Mouse (Mus musculus): Measurements from ENCODE around the gene Cenpm. TPM values are rescaled to one million over a fixed set of nuclear protein-coding genes. Genes with fewer than 3 reads are reported as not detected.
"Not testable (repeated sequence)": the region's sequence is repeated elsewhere in the genome, so short reads cannot be mapped to it uniquely, and the experiment has no call there.

Gene Cenpm
- polyA plus RNA-seq, 1 experiment from 2014 or later, result 32.8 TPM

DNA sequence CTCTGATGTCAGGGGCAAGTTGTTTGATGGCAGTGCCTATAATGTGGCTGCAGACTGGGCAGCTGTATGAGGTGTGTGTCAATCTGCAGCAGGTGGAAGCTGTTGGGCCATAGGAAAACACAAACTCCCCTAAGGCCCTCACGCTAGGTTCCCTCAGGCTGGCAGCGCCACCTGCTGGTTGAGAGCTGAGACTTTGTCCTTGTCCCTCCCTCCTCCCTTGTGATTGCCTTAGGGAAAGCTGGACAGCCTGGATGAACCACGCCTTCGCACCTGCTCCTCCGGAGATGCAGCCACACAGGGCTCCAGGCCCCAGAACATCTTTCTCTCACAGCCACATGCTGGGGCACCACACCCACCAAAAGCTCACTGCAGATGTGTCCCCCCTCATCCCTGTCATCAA lies 26.7 kb upstream of the Cenpm start:
- Histone ChIP-seq H3K27me3 (peaks cover 51% of the 10 kb centered on the region), H3K4me2 (no peak overlapping the region), H3K9me3 (replicated peaks) (no peaks in the 10 kb centered on the region), H3K4me1 (replicated peaks) (peaks cover 18% of the 10 kb centered on the region), H3K9ac (no peak overlapping the region), H3K27ac (replicated peaks) (no peak overlapping the region), H3K4me3 (replicated peaks) (no peak overlapping the region), H3K36me3 (replicated peaks) (no peaks in the 10 kb centered on the region)
- 2% methylated on average over 5 of the region's 5 CpGs for WGBS (ENCODE audit: insufficient replicate concordance)
- no peak for ATAC-seq (ENCODE audit: insufficient read depth)

GRCm38 (mm10) chr15:82268783-82269182 lies 24.2 kb upstream of the Cenpm start:
- Histone ChIP-seq H3K9ac (no peak overlapping the region), H3K9me3 (replicated peaks) (no peaks in the 10 kb centered on the region), H3K4me1 (replicated peaks) (peaks cover 8% of the 10 kb centered on the region; the same call in 1 of the 2 replicates), H3K27ac (replicated peaks) (no peak overlapping the region), H3K27me3 (peaks cover 37% of the 10 kb centered on the region), H3K36me3 (replicated peaks) (no peaks in the 10 kb centered on the region), H3K4me3 (replicated peaks) (no peak overlapping the region), H3K4me2 (no peak overlapping the region)
- WGBS (ENCODE audit: insufficient replicate concordance), result 60% methylated on average over 9 of the region's 9 CpGs
- no peak for ATAC-seq (ENCODE audit: insufficient read depth)

- 38% methylated on average over 3 of the region's 3 CpGs for WGBS (ENCODE audit: insufficient replicate concordance)
- no peak overlapping the region for H3K4me3 ChIP-seq (replicated peaks)
- no peak overlapping the region for H3K27ac ChIP-seq (replicated peaks)
- peaks cover 8% of the 10 kb centered on the region; the same call in 1 of the 2 replicates for H3K4me1 ChIP-seq (replicated peaks)
- no peaks in the 10 kb centered on the region for H3K36me3 ChIP-seq (replicated peaks)
- no peak for ATAC-seq (ENCODE audit: insufficient read depth)
- H3K4me2 ChIP-seq, result no peak overlapping the region
- H3K9ac ChIP-seq, result no peak overlapping the region
- H3K9me3 ChIP-seq (replicated peaks), result no peaks in the 10 kb centered on the region
- H3K27me3 ChIP-seq, result peaks cover 31% of the 10 kb centered on the region
Measured at GRCm38 (mm10) chr15:82268185-82268584, 23.6 kb upstream of the Cenpm start.

DNA sequence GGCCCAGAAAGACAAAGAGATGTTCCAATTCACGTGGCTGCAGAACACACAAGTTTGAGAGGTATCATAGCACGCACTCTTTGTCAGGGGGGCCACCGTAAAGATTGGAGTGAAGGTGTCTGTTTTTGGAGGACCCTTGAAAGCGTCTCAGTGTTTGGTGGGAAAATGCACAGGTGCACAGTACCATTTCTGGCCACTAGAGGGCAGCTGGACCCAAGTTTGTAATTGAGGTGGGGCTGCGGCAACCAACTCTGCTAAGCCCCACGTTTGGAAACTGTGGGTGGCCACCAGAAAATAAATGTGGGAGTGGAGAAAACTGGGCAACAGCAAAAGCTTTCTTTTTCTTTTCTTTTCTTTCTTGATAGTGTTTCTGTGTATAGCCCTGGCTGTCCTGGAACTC lies 21.8 kb upstream of the Cenpm start:
- no peak for ATAC-seq (ENCODE audit: insufficient read depth)
- no peak overlapping the region for H3K4me3 ChIP-seq (replicated peaks)
- H3K4me1 ChIP-seq (replicated peaks), result peaks cover 8% of the 10 kb centered on the region; the same call in 1 of the 2 replicates
- H3K4me2 ChIP-seq, result no peak overlapping the region
- no peak overlapping the region for H3K27ac ChIP-seq (replicated peaks)
- peaks cover 20% of the 10 kb centered on the region for H3K27me3 ChIP-seq
- H3K36me3 ChIP-seq (replicated peaks), result no peaks in the 10 kb centered on the region
- no peaks in the 10 kb centered on the region for H3K9me3 ChIP-seq (replicated peaks)
- 10% methylated on average over 6 of the region's 6 CpGs for WGBS (ENCODE audit: insufficient replicate concordance)
- no peak overlapping the region for H3K9ac ChIP-seq

- H3K27ac ChIP-seq (replicated peaks), result no peak overlapping the region
- H3K9me3 ChIP-seq (replicated peaks), result no peaks in the 10 kb centered on the region
- 9% methylated on average over 16 of the region's 16 CpGs for WGBS (ENCODE audit: insufficient replicate concordance)
- no peaks in the 10 kb centered on the region for H3K4me1 ChIP-seq (replicated peaks)
- peaks cover 44% of the 10 kb centered on the region; the same call in 1 of the 2 replicates for H3K27me3 ChIP-seq
- no peaks in the 10 kb centered on the region for H3K36me3 ChIP-seq (replicated peaks)
- H3K4me2 ChIP-seq, result no peak overlapping the region
- no peak overlapping the region for H3K9ac ChIP-seq
- no peak overlapping the region for H3K4me3 ChIP-seq (replicated peaks)
- no peak for ATAC-seq (ENCODE audit: insufficient read depth)
Measured at GRCm38 (mm10) chr15:82259510-82259909, 15.0 kb upstream of the Cenpm start.

GRCm38 (mm10) chr15:82255944-82256383 lies 11.4 kb upstream of the Cenpm start:
- Histone ChIP-seq H3K9me3 (replicated peaks) (peaks cover 2% of the 10 kb centered on the region; the same call in 1 of the 2 replicates), H3K4me2 (no peak overlapping the region), H3K4me3 (replicated peaks) (no peak overlapping the region), H3K9ac (no peak overlapping the region), H3K27ac (replicated peaks) (no peak overlapping the region), H3K36me3 (replicated peaks) (no peaks in the 10 kb centered on the region), H3K4me1 (replicated peaks) (no peaks in the 10 kb centered on the region), H3K27me3 (peaks cover 38% of the 10 kb centered on the region; the same call in 1 of the 2 replicates)
- no peak for ATAC-seq (ENCODE audit: insufficient read depth)
- WGBS (ENCODE audit: insufficient replicate concordance), result 34% methylated on average over 10 of the region's 10 CpGs

DNA sequence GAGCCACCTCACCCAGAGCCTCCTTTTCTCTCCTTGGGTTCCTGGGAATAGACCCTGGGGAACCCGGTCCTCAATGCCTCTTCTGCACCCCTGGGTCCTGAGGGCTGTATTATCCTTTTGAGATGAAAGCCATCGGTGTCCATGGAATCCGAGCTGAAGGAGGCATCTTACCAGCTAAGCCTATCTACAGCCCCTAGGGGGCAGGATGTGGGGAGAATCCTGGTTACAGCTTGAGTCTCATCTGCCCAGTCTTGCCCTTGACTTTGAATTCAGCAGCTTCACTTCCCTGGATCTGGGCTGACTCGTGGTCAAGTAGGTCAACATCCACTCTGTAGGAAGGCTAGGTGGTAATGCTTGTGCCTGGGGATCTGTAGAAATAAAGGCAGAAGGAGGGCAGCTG lies 10.7 kb upstream of the Cenpm start:
- peaks cover 2% of the 10 kb centered on the region; the same call in 1 of the 2 replicates for H3K9me3 ChIP-seq (replicated peaks)
- no peak overlapping the region for H3K4me2 ChIP-seq
- no peak overlapping the region for H3K9ac ChIP-seq
- peaks cover 31% of the 10 kb centered on the region; the same call in 1 of the 2 replicates for H3K27me3 ChIP-seq
- H3K4me3 ChIP-seq (replicated peaks), result no peak overlapping the region
- H3K27ac ChIP-seq (replicated peaks), result no peak overlapping the region
- WGBS (ENCODE audit: insufficient replicate concordance), result 29% methylated on average over 4 of the region's 4 CpGs
- ATAC-seq (ENCODE audit: insufficient read depth), result no peak
- no peaks in the 10 kb centered on the region for H3K4me1 ChIP-seq (replicated peaks)
- H3K36me3 ChIP-seq (replicated peaks), result no peaks in the 10 kb centered on the region

- Histone ChIP-seq H3K27me3 (peaks cover 25% of the 10 kb centered on the region; the same call in 1 of the 2 replicates), H3K4me2 (no peak within 1 kb of the TSS), H3K36me3 (replicated peaks) (no peaks in the 10 kb centered on the region), H3K27ac (replicated peaks) (no peak within 1 kb of the TSS), H3K9me3 (replicated peaks) (peaks cover 2% of the 10 kb centered on the region; the same call in 1 of the 2 replicates), H3K9ac (no peak within 1 kb of the TSS), H3K4me3 (replicated peaks) (no peak within 1 kb of the TSS), H3K4me1 (replicated peaks) (no peaks in the 10 kb centered on the region)
- no peak for ATAC-seq (ENCODE audit: insufficient read depth)
- WGBS (ENCODE audit: insufficient replicate concordance), result 57% methylated on average over 6 of the region's 6 CpGs
Measured at GRCm38 (mm10) chr15:82252097-82252496, 7.5 kb upstream of the Cenpm start, which contains the start of gene 1500009C09Rik. 1500009C09Rik (plus strand) TSS chr15:82252397.

- no peak for ATAC-seq (ENCODE audit: insufficient read depth)
- peaks cover 21% of the 10 kb centered on the region; the same call in 1 of the 2 replicates for H3K27me3 ChIP-seq
- H3K4me1 ChIP-seq (replicated peaks), result no peaks in the 10 kb centered on the region
- no peak overlapping the region for H3K27ac ChIP-seq (replicated peaks)
- 76% methylated on average over 3 of the region's 3 CpGs for WGBS (ENCODE audit: insufficient replicate concordance)
- no peaks in the 10 kb centered on the region for H3K36me3 ChIP-seq (replicated peaks)
- peaks cover 2% of the 10 kb centered on the region; the same call in 1 of the 2 replicates for H3K9me3 ChIP-seq (replicated peaks)
- H3K4me2 ChIP-seq, result no peak overlapping the region
- H3K4me3 ChIP-seq (replicated peaks), result no peak overlapping the region
- no peak overlapping the region for H3K9ac ChIP-seq
Measured at GRCm38 (mm10) chr15:82251579-82251978, 7.0 kb upstream of the Cenpm start.

DNA sequence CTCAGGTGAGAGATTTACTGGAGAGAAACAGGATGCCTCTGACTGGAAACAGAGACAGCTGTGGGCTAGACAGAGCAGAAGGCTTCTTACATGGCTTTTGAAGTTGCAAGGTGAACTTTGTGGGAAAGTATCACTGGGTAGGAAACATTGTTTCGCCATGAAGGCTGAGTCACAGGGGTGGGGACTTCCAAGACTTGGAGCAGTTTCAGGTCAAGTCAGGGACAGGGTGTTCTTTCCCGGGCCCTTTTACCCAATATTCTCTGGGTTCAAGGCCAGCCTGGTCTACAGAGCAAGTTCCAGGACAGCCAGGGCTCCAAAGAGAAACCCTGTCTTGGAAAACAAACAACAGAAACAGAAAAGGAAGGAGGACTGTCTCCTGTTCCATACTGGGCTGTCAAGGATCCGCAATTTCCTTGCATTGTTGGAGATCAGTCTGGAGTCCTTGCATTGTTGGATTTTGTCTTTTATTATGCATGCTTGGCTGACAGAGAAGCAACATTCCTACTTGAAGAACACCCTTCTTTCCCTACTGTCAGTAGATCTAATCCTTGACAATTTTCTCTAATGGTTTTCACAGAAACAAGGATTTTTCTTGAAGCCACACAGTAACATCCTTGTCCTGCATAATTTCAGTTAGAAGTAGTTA lies 2.7 kb upstream of the Cenpm start:
- no peak for ATAC-seq (ENCODE audit: insufficient read depth)

GRCm38 (mm10) chr15:82244805-82245161 lies 235 bp upstream of the Cenpm start:
- Histone ChIP-seq H3K27ac (replicated peaks) (peak overlapping the region; percentile 89), H3K4me3 (replicated peaks) (peak overlapping the region; percentile 91), H3K4me1 (replicated peaks) (peaks cover 31% of the 10 kb centered on the region), H3K4me2 (peak overlapping the region; percentile 95), H3K9ac (peak overlapping the region; percentile 77)
- ATAC-seq (ENCODE audit: insufficient read depth); H3K36me3 ChIP-seq (replicated peaks); H3K9me3 ChIP-seq (replicated peaks); H3K27me3 ChIP-seq: not testable (repeated sequence)
- 22% methylated on average over 9 of the region's 9 CpGs for WGBS (ENCODE audit: insufficient replicate concordance)

More for the DNA sequence above, 2.7 kb upstream of the Cenpm start:
- no peak overlapping the region for H3K4me2 ChIP-seq
- H3K27ac ChIP-seq (replicated peaks), result no peak overlapping the region
- H3K27me3 ChIP-seq, result no peaks in the 10 kb centered on the region
- WGBS (ENCODE audit: insufficient replicate concordance), result 56% methylated on average over 3 of the region's 3 CpGs
- H3K9me3 ChIP-seq (replicated peaks), result peaks cover 2% of the 10 kb centered on the region; the same call in 1 of the 2 replicates
- H3K4me1 ChIP-seq (replicated peaks), result peaks cover 23% of the 10 kb centered on the region
- no peak overlapping the region for H3K9ac ChIP-seq
- H3K36me3 ChIP-seq (replicated peaks), result no peaks in the 10 kb centered on the region
- H3K4me3 ChIP-seq (replicated peaks), result no peak overlapping the region

Data from liver, embryonic 15.5 days (tissue).